Mouse (Mus musculus) embryonic facial prominence, embryonic 14.5 days (tissue): Measurements from ENCODE around the gene Arhgef3. TPM values are rescaled to one million over a fixed set of nuclear protein-coding genes. Genes with fewer than 3 reads are reported as not detected.

ENCODE experiments used
- ATAC-seq: fragments of 200-750 bp; cut with Nextera tagmentation; 2 replicates; pipeline ENCODE4 v1.8.0; 2017; ENCODE audit warnings: low read depth, moderate number of reproducible peaks, moderate TSS enrichment
- DNase-seq: peaks from one replicate; pipeline ENCODE4 v3.0.0-alpha.2; 2015; ENCODE audit warnings: low spot score
- H3K27ac ChIP-seq: fragments of 300-500 bp; sonication (generic); replicated peaks from 2 replicates; pipeline ENCODE4 v1.5.1; 2014; ENCODE audit warnings: low read depth, mild to moderate bottlenecking, low read length, moderate library complexity
- H3K27me3 ChIP-seq: fragments of 300-500 bp; sonication (generic); replicated peaks from 2 replicates; pipeline ENCODE4 v1.6.1; 2014; ENCODE audit warnings: low read length; ENCODE audit not compliant: control insufficient read depth, insufficient read depth
- H3K36me3 ChIP-seq: fragments of 300-500 bp; sonication (generic); 2 replicates; pipeline ENCODE4 v1.6.1; 2014; ENCODE audit warnings: low read length, mixed read lengths; ENCODE audit not compliant: control insufficient read depth, insufficient read depth
- H3K4me1 ChIP-seq: fragments of 300-500 bp; sonication (generic); 2 replicates; pipeline ENCODE4 v1.6.1; 2014; ENCODE audit warnings: antibody characterized with exemption, low read length; ENCODE audit not compliant: control insufficient read depth, insufficient read depth
- H3K4me2 ChIP-seq: fragments of 300-500 bp; sonication (generic); 2 replicates; pipeline ENCODE4 v1.6.1; 2014; ENCODE audit warnings: low read depth, mild to moderate bottlenecking, low read length, moderate library complexity, mixed read lengths
- H3K4me3 ChIP-seq: fragments of 300-500 bp; sonication (generic); 2 replicates; pipeline ENCODE4 v1.5.1; 2014; ENCODE audit warnings: low read depth, mild to moderate bottlenecking, low read length
- H3K9ac ChIP-seq: fragments of 300-500 bp; sonication (generic); 2 replicates; pipeline ENCODE4 v1.6.1; 2014; ENCODE audit warnings: low read depth, mild to moderate bottlenecking, low read length, moderate library complexity, mixed read lengths
- H3K9me3 ChIP-seq: fragments of 300-500 bp; sonication (generic); 2 replicates; pipeline ENCODE4 v1.6.1; 2016; ENCODE audit warnings: low read length; ENCODE audit not compliant: control insufficient read depth
- WGBS: fragments of 180-500 bp; shearing (Covaris S2); extraction: QIAGEN DNeasy Blood & Tissue Kit; methylation state at CpG from one replicate; pipeline ENCODE4 v1.1.7; 2014; 5-methylcytosine and 5-hydroxymethylcytosine counted together
- polyA plus RNA-seq: library from polyadenylated mRNA; unstranded; fragments of >200 nt; fragmentation: Nextera tagmentation; extraction: Ambion mirVana; gene quantifications from 2 replicates; pipeline ENCODE4 v1.2.1, GENCODE M21; 2014

Arhgef3 gene
- polyA plus RNA-seq, 1 experiment from 2014 or later, result 15.3 TPM

GRCm38 (mm10) chr14:27420816-27421215 is 306.1 kb downstream of the Arhgef3 start:
- Histone ChIP-seq H3K4me2 (no peak overlapping the region), H3K9me3 (peaks cover 12% of the 10 kb centered on the region; the same call in 1 of the 2 replicates), H3K9ac (no peak overlapping the region), H3K4me3 (no peak overlapping the region), H3K4me1 (no peaks in the 10 kb centered on the region), H3K27me3 (no peaks in the 10 kb centered on the region), H3K27ac (no peak overlapping the region), H3K36me3 (no peaks in the 10 kb centered on the region)
- DNase-seq, result no peak
- no peak for ATAC-seq
- 81% methylated on average over 3 of the region's 3 CpGs for WGBS

GRCm38 (mm10) chr14:27422301-27422700 is 307.6 kb downstream of the Arhgef3 start:
- DNase-seq (no peak), ATAC-seq (no peak)
- no peak overlapping the region for H3K4me2 ChIP-seq
- H3K36me3 ChIP-seq, result 0 out of 2 replicates have a peak, but pooled peaks cover under 1% of the 10 kb centered on the region
- H3K27me3 ChIP-seq, result no peaks in the 10 kb centered on the region
- WGBS, result 100% methylated on average over 1 of the region's 1 CpGs
- H3K9ac ChIP-seq, result no peak overlapping the region
- no peak overlapping the region for H3K27ac ChIP-seq
- H3K4me1 ChIP-seq, result no peaks in the 10 kb centered on the region
- H3K9me3 ChIP-seq, result peaks cover 17% of the 10 kb centered on the region
- H3K4me3 ChIP-seq, result no peak overlapping the region

GRCm38 (mm10) chr14:27428573-27428972 is 313.9 kb downstream of the Arhgef3 start, which contains the start of gene Fam208a:
TSS of gene Fam208a (plus strand) at chr14:27428834.
- Histone ChIP-seq H3K9ac (peak within 1 kb of the TSS; percentile 98), H3K27ac (peak within 1 kb of the TSS; percentile 100), H3K27me3 (no peaks in the 10 kb centered on the region), H3K9me3 (peaks cover 38% of the 10 kb centered on the region), H3K4me3 (peak within 1 kb of the TSS; percentile 74), H3K36me3 (peaks cover 28% of the 10 kb centered on the region), H3K4me2 (peak within 1 kb of the TSS; percentile 91), H3K4me1 (no peaks in the 10 kb centered on the region)
- peak; percentile 94 for ATAC-seq
- WGBS, result 4% methylated on average over 7 of the region's 43 CpGs
- DNase-seq, result peak; percentile 96

- H3K9me3 ChIP-seq, result peaks cover 40% of the 10 kb centered on the region
- H3K4me2 ChIP-seq, result peak overlapping the region; percentile 91
- H3K4me3 ChIP-seq, result peak overlapping the region; percentile 74
- peak; percentile 95 for DNase-seq
- ATAC-seq, result peak; percentile 92
- H3K36me3 ChIP-seq, result peaks cover 29% of the 10 kb centered on the region
- peak overlapping the region; percentile 98 for H3K9ac ChIP-seq
- peak overlapping the region; percentile 100 for H3K27ac ChIP-seq
- no peaks in the 10 kb centered on the region for H3K27me3 ChIP-seq
- H3K4me1 ChIP-seq, result no peaks in the 10 kb centered on the region
- WGBS, result under 1% methylated on average over 47 of the region's 78 CpGs
These were observed 314.4 kb downstream of the Arhgef3 start for GRCm38 (mm10) chr14:27428973-27429711.

GRCm38 (mm10) chr14:27430280-27430679 is 315.6 kb downstream of the Arhgef3 start:
- Histone ChIP-seq H3K27me3 (no peaks in the 10 kb centered on the region), H3K4me2 (peak overlapping the region; percentile 91), H3K36me3 (peaks cover 32% of the 10 kb centered on the region), H3K4me1 (no peaks in the 10 kb centered on the region), H3K9ac (no peak overlapping the region), H3K4me3 (peak overlapping the region; percentile 74; the same call in 1 of the 2 replicates), H3K9me3 (peaks cover 36% of the 10 kb centered on the region), H3K27ac (no peak overlapping the region)
- DNase-seq, result no peak
- WGBS, result 93% methylated on average over 4 of the region's 4 CpGs
- ATAC-seq, result no peak

- no peaks in the 10 kb centered on the region for H3K4me1 ChIP-seq
- H3K9me3 ChIP-seq, result peaks cover 33% of the 10 kb centered on the region
- H3K4me2 ChIP-seq, result no peak overlapping the region
- peaks cover 32% of the 10 kb centered on the region for H3K36me3 ChIP-seq
- H3K4me3 ChIP-seq, result no peak overlapping the region
- no peaks in the 10 kb centered on the region for H3K27me3 ChIP-seq
- no peak overlapping the region for H3K9ac ChIP-seq
- WGBS, result 100% methylated on average over 2 of the region's 2 CpGs
- ATAC-seq, result no peak
- no peak for DNase-seq
- H3K27ac ChIP-seq, result no peak overlapping the region
These were observed 317.4 kb downstream of the Arhgef3 start for GRCm38 (mm10) chr14:27432064-27432463.

- no peak overlapping the region for H3K4me3 ChIP-seq
- peaks cover 33% of the 10 kb centered on the region for H3K36me3 ChIP-seq
- H3K9ac ChIP-seq, result no peak overlapping the region
- H3K4me1 ChIP-seq, result no peaks in the 10 kb centered on the region
- 98% methylated on average over 1 of the region's 1 CpGs for whole genome bisulfite sequencing
- H3K4me2 ChIP-seq, result no peak overlapping the region
- DNase-seq (no peak), ATAC-seq (no peak)
- peaks cover 21% of the 10 kb centered on the region for H3K9me3 ChIP-seq
- no peaks in the 10 kb centered on the region for H3K27me3 ChIP-seq
- no peak overlapping the region for H3K27ac ChIP-seq
These were observed 321.4 kb downstream of the Arhgef3 start for GRCm38 (mm10) chr14:27436116-27436515.

- 84% methylated on average over 3 of the region's 3 CpGs for WGBS
- no peak for ATAC-seq
- H3K27me3 ChIP-seq, result no peaks in the 10 kb centered on the region
- H3K36me3 ChIP-seq, result peaks cover 32% of the 10 kb centered on the region
- no peaks in the 10 kb centered on the region for H3K4me1 ChIP-seq
- H3K4me2 ChIP-seq, result no peak overlapping the region
- no peak overlapping the region for H3K4me3 ChIP-seq
- H3K27ac ChIP-seq, result no peak overlapping the region
- DNase-seq, result no peak
- peaks cover 18% of the 10 kb centered on the region for H3K9me3 ChIP-seq
- no peak overlapping the region for H3K9ac ChIP-seq
These were observed 322.1 kb downstream of the Arhgef3 start for GRCm38 (mm10) chr14:27436826-27437225.

- no peak for DNase-seq
- peaks cover 41% of the 10 kb centered on the region for H3K36me3 ChIP-seq
- no peak for ATAC-seq
- no peak overlapping the region for H3K4me2 ChIP-seq
- H3K4me1 ChIP-seq, result no peaks in the 10 kb centered on the region
- 0 out of 2 replicates have a peak, but pooled peaks cover 3% of the 10 kb centered on the region for H3K9me3 ChIP-seq
- no peaks in the 10 kb centered on the region for H3K27me3 ChIP-seq
- H3K27ac ChIP-seq, result no peak overlapping the region
- no peak overlapping the region for H3K9ac ChIP-seq
- no peak overlapping the region for H3K4me3 ChIP-seq
These were observed 326.2 kb downstream of the Arhgef3 start for GRCm38 (mm10) chr14:27440921-27441320.
